Mouse (Mus musculus): ENCODE data around the gene Glt8d2. TPM values are rescaled to one million over a fixed set of nuclear protein-coding genes. Genes with fewer than 3 reads are reported as not detected.

Glt8d2 gene
- polyA plus RNA-seq, 1 experiment from 2014 or later, result 10.0 TPM

DNA sequence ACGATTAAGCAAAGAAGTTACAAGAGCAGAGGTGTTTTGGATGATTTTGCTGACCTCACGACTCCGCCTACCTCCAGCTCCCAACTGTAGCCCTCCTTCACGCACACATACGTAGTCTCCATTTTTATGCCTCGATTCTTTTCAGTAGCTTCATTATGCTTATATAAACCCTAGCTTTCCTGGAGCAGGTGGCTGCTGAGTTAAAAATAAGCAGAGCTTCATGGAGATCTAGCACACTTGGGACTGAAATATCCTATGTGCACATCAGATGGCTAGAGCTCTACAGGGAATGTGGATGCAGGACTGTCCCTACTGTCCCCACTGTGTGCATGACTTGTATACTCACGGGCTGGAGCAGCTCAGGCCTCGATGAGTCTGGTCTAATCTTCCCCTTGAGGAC, 28.6 kb downstream of the Glt8d2 start:
- Histone ChIP-seq H3K27me3 (ENCODE audit: control insufficient read depth, insufficient read depth, low read length) (no peaks in the 10 kb centered on the region), H3K9ac (replicated peaks; ENCODE audit: low read depth, low read length) (no peak overlapping the region), H3K4me1 (ENCODE audit: control insufficient read depth, insufficient read depth, low read length) (no peaks in the 10 kb centered on the region), H3K9me3 (ENCODE audit: control insufficient read depth, low read depth, low read length) (no peaks in the 10 kb centered on the region), H3K4me2 (replicated peaks; ENCODE audit: low read depth, low read length) (no peak overlapping the region), H3K4me3 (ENCODE audit: low read depth, low read length) (no peak overlapping the region), H3K27ac (ENCODE audit: low read length) (no peak overlapping the region), H3K36me3 (ENCODE audit: control insufficient read depth, insufficient read depth, low read length) (no peaks in the 10 kb centered on the region)
- 85% methylated on average over 8 of the region's 8 CpGs for WGBS
- no peak for ATAC-seq (ENCODE audit: insufficient number of reproducible peaks, insufficient read depth, low FRiP score, low read depth)

- H3K4me1 ChIP-seq (ENCODE audit: control insufficient read depth, insufficient read depth, low read length), result no peaks in the 10 kb centered on the region
- no peak overlapping the region for H3K4me3 ChIP-seq (ENCODE audit: low read depth, low read length)
- H3K9ac ChIP-seq (replicated peaks; ENCODE audit: low read depth, low read length), result no peak overlapping the region
- no peak overlapping the region for H3K4me2 ChIP-seq (replicated peaks; ENCODE audit: low read depth, low read length)
- peaks cover 12% of the 10 kb centered on the region for H3K36me3 ChIP-seq (ENCODE audit: control insufficient read depth, insufficient read depth, low read length)
- H3K27ac ChIP-seq (ENCODE audit: low read length), result no peak overlapping the region
- no peaks in the 10 kb centered on the region for H3K9me3 ChIP-seq (ENCODE audit: control insufficient read depth, low read depth, low read length)
- 69% methylated on average over 3 of the region's 3 CpGs for WGBS
- no peaks in the 10 kb centered on the region for H3K27me3 ChIP-seq (ENCODE audit: control insufficient read depth, insufficient read depth, low read length)
- ATAC-seq (ENCODE audit: insufficient number of reproducible peaks, insufficient read depth, low FRiP score, low read depth), result no peak
Measured at GRCm38 (mm10) chr10:82654581-82654980, 35.9 kb downstream of the Glt8d2 start.

- 66% methylated on average over 5 of the region's 5 CpGs for WGBS
Measured at GRCm38 (mm10) chr10:82652625-82653024, 37.8 kb downstream of the Glt8d2 start.

DNA sequence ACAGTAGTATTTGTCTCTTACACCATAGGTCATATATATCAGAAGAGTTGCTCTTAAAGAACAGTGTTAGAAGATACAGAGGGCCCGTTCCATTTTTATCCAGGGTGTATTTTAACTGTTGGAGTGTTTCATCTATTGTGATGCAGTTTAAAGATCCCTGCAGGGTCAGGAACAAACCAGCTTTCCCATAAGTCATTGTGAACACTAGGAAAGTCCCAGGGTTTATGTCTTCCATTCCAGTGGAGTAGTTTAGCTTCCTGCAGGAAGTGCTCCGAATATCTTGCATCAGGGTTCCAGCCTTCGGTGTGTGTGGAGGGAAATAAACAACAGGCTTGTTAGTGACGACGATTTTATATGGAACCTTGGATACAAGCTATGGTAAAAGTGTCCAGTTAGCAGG, 39.2 kb downstream of the Glt8d2 start:
- H3K4me1 ChIP-seq (ENCODE audit: control insufficient read depth, insufficient read depth, low read length), result no peaks in the 10 kb centered on the region
- no peak for ATAC-seq (ENCODE audit: insufficient number of reproducible peaks, insufficient read depth, low FRiP score, low read depth)
- H3K27me3 ChIP-seq (ENCODE audit: control insufficient read depth, insufficient read depth, low read length), result no peaks in the 10 kb centered on the region
- no peak overlapping the region for H3K9ac ChIP-seq (replicated peaks; ENCODE audit: low read depth, low read length)
- WGBS, result 89% methylated on average over 5 of the region's 5 CpGs
- H3K27ac ChIP-seq (ENCODE audit: low read length), result no peak overlapping the region
- H3K9me3 ChIP-seq (ENCODE audit: control insufficient read depth, low read depth, low read length), result no peaks in the 10 kb centered on the region
- H3K4me3 ChIP-seq (ENCODE audit: low read depth, low read length), result no peak overlapping the region
- no peak overlapping the region for H3K4me2 ChIP-seq (replicated peaks; ENCODE audit: low read depth, low read length)
- peaks cover 26% of the 10 kb centered on the region for H3K36me3 ChIP-seq (ENCODE audit: control insufficient read depth, insufficient read depth, low read length)

More at GRCm38 (mm10) chr10:82652625-82653024, 37.8 kb downstream of the Glt8d2 start:
- Histone ChIP-seq H3K4me2 (replicated peaks; ENCODE audit: low read depth, low read length) (no peak overlapping the region), H3K4me1 (ENCODE audit: control insufficient read depth, insufficient read depth, low read length) (no peaks in the 10 kb centered on the region), H3K4me3 (ENCODE audit: low read depth, low read length) (no peak overlapping the region), H3K36me3 (ENCODE audit: control insufficient read depth, insufficient read depth, low read length) (peaks cover 14% of the 10 kb centered on the region), H3K27me3 (ENCODE audit: control insufficient read depth, insufficient read depth, low read length) (no peaks in the 10 kb centered on the region), H3K9me3 (ENCODE audit: control insufficient read depth, low read depth, low read length) (no peaks in the 10 kb centered on the region), H3K9ac (replicated peaks; ENCODE audit: low read depth, low read length) (no peak overlapping the region), H3K27ac (ENCODE audit: low read length) (no peak overlapping the region)
- no peak for ATAC-seq (ENCODE audit: insufficient number of reproducible peaks, insufficient read depth, low FRiP score, low read depth)

DNA sequence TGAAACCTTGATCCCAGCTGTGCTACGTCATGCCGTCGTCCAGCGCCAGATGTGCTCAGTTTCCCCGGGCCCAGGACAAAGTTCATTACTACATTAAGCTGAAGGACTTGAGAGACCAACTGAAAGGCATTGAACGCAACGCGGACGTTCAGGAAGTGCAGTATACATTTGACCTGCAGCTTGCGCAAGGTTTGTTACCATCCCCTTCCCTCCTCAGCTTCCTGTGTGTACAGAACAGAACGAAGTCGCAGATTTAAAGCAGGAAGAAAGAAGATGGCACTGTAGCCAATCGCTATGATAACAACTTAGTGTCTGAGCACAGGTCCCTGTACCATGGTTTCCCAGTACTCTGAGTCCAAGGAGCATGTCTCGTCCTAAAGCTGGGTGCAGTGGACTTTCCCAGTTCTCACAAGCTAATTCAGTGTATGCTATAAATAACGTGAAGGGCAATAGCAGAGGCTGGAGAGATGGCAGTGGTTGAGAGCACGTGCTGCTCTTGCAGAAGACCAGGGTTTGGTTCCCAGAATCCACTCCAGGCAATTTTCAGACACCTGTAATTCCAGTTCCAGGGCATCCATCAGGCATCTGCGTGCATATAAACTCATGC, 43.1 kb downstream of the Glt8d2 start:
- Histone ChIP-seq H3K36me3 (ENCODE audit: control insufficient read depth, insufficient read depth, low read length) (peaks cover 54% of the 10 kb centered on the region), H3K27me3 (ENCODE audit: control insufficient read depth, insufficient read depth, low read length) (no peaks in the 10 kb centered on the region), H3K9ac (replicated peaks; ENCODE audit: low read depth, low read length) (no peak overlapping the region), H3K4me3 (ENCODE audit: low read depth, low read length) (no peak overlapping the region), H3K9me3 (ENCODE audit: control insufficient read depth, low read depth, low read length) (no peaks in the 10 kb centered on the region), H3K4me2 (replicated peaks; ENCODE audit: low read depth, low read length) (no peak overlapping the region), H3K4me1 (ENCODE audit: control insufficient read depth, insufficient read depth, low read length) (no peaks in the 10 kb centered on the region), H3K27ac (ENCODE audit: low read length) (no peak overlapping the region)
- ATAC-seq (ENCODE audit: insufficient number of reproducible peaks, insufficient read depth, low FRiP score, low read depth), result no peak
- 70% methylated on average over 17 of the region's 17 CpGs for WGBS

GRCm38 (mm10) chr10:82646083-82646482, 44.4 kb downstream of the Glt8d2 start:
- no peak overlapping the region for H3K9ac ChIP-seq (replicated peaks; ENCODE audit: low read depth, low read length)
- WGBS, result 92% methylated on average over 8 of the region's 8 CpGs
- H3K4me2 ChIP-seq (replicated peaks; ENCODE audit: low read depth, low read length), result no peak overlapping the region
- no peaks in the 10 kb centered on the region for H3K27me3 ChIP-seq (ENCODE audit: control insufficient read depth, insufficient read depth, low read length)
- H3K36me3 ChIP-seq (ENCODE audit: control insufficient read depth, insufficient read depth, low read length), result peaks cover 59% of the 10 kb centered on the region
- ATAC-seq (ENCODE audit: insufficient number of reproducible peaks, insufficient read depth, low FRiP score, low read depth), result no peak
- no peak overlapping the region for H3K4me3 ChIP-seq (ENCODE audit: low read depth, low read length)
- no peak overlapping the region for H3K27ac ChIP-seq (ENCODE audit: low read length)
- H3K4me1 ChIP-seq (ENCODE audit: control insufficient read depth, insufficient read depth, low read length), result no peaks in the 10 kb centered on the region
- H3K9me3 ChIP-seq (ENCODE audit: control insufficient read depth, low read depth, low read length), result no peaks in the 10 kb centered on the region

DNA sequence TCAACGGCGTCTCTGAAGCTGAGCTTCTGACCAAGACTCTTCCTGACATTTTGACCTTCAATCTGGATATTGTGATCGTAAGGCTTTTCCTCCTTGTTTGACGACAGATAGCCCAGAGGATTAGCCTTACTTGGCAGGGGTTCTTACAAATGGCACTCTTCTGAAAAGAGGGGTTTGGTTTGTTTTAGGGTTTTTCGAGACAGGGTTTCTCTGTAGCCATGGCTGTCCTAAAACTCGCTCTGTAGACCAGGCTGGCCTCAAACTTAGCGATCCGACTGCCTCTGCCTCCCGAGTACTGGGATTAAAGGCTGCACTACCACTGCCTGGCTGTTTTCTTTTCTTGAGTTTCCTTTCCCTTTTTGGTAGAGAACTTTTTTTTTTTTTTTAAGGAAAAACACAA, 49.0 kb downstream of the Glt8d2 start:
- H3K36me3 ChIP-seq (ENCODE audit: control insufficient read depth, insufficient read depth, low read length), result peaks cover 66% of the 10 kb centered on the region
- no peak overlapping the region for H3K4me3 ChIP-seq (ENCODE audit: low read depth, low read length)
- no peak overlapping the region for H3K4me2 ChIP-seq (replicated peaks; ENCODE audit: low read depth, low read length)
- no peak overlapping the region for H3K9ac ChIP-seq (replicated peaks; ENCODE audit: low read depth, low read length)
- H3K9me3 ChIP-seq (ENCODE audit: control insufficient read depth, low read depth, low read length), result no peaks in the 10 kb centered on the region
- no peaks in the 10 kb centered on the region for H3K27me3 ChIP-seq (ENCODE audit: control insufficient read depth, insufficient read depth, low read length)
- H3K27ac ChIP-seq (ENCODE audit: low read length), result no peak overlapping the region
- WGBS, result 92% methylated on average over 9 of the region's 9 CpGs
- H3K4me1 ChIP-seq (ENCODE audit: control insufficient read depth, insufficient read depth, low read length), result no peaks in the 10 kb centered on the region
- ATAC-seq (ENCODE audit: insufficient number of reproducible peaks, insufficient read depth, low FRiP score, low read depth), result no peak

GRCm38 (mm10) chr10:82639032-82639698, 51.3 kb downstream of the Glt8d2 start:
- H3K9me3 ChIP-seq (ENCODE audit: control insufficient read depth, low read depth, low read length), result no peaks in the 10 kb centered on the region
- no peaks in the 10 kb centered on the region for H3K27me3 ChIP-seq (ENCODE audit: control insufficient read depth, insufficient read depth, low read length)
- H3K27ac ChIP-seq (ENCODE audit: low read length), result no peak overlapping the region
- no peak overlapping the region for H3K4me3 ChIP-seq (ENCODE audit: low read depth, low read length)
- no peak for ATAC-seq (ENCODE audit: insufficient number of reproducible peaks, insufficient read depth, low FRiP score, low read depth)
- WGBS, result 91% methylated on average over 8 of the region's 8 CpGs
- peaks cover 51% of the 10 kb centered on the region for H3K36me3 ChIP-seq (ENCODE audit: control insufficient read depth, insufficient read depth, low read length)
- H3K4me2 ChIP-seq (replicated peaks; ENCODE audit: low read depth, low read length), result no peak overlapping the region
- no peak overlapping the region for H3K9ac ChIP-seq (replicated peaks; ENCODE audit: low read depth, low read length)
- no peaks in the 10 kb centered on the region for H3K4me1 ChIP-seq (ENCODE audit: control insufficient read depth, insufficient read depth, low read length)
